Mouse (Mus musculus) cerebellum, adult 2 months (tissue): Measurements from ENCODE around the gene Arhgef12. TPM values are rescaled to one million over a fixed set of nuclear protein-coding genes. Genes with fewer than 3 reads are reported as not detected.

Experiments used
- DNase-seq, 2 experiments: peaks; one replicate each; pipeline ENCODE4 v3.0.0; 2021
- H3K27ac ChIP-seq: fragments of 200-500 bp; 2 replicates; pipeline ENCODE4 v1.5.1; 2012; ENCODE audit warnings: low read length, control low read depth, inconsistent platforms; ENCODE audit not compliant: insufficient read depth
- H3K27me3 ChIP-seq: fragments of 200-500 bp; 2 replicates; pipeline ENCODE4 v1.6.1; 2012; ENCODE audit warnings: inconsistent platforms, mild to moderate bottlenecking, low read length, moderate library complexity; ENCODE audit not compliant: control insufficient read depth, insufficient read depth
- H3K4me1 ChIP-seq: fragments of 200-500 bp; 2 replicates; pipeline ENCODE4 v1.6.1; 2011; ENCODE audit warnings: low read length; ENCODE audit not compliant: control insufficient read depth, insufficient read depth
- H3K4me3 ChIP-seq: fragments of 200-500 bp; replicated peaks from 2 replicates; pipeline ENCODE3; 2011; ENCODE audit warnings: mild to moderate bottlenecking, low read depth, low read length, control low read depth; ENCODE audit not compliant: insufficient read depth
- CTCF ChIP-seq: fragments of 200-500 bp; IDR thresholded peaks from 2 replicates; pipeline ENCODE4 v1.5.1; 2011; ENCODE audit warnings: low read depth, mild to moderate bottlenecking, control low read depth, low read length, moderate library complexity, borderline replicate concordance; ENCODE audit not compliant: insufficient read depth
- POLR2A ChIP-seq: fragments of 200-500 bp; IDR thresholded peaks from 2 replicates; pipeline ENCODE4 v1.6.1; 2011; ENCODE audit warnings: low read length, control low read depth, borderline replicate concordance; ENCODE audit not compliant: insufficient read depth
- WGBS: fragments of 180-500 bp; shearing (Covaris S2); methylation state at CpG from one replicate; pipeline ENCODE4 v1.1.7; 2018; 5-methylcytosine and 5-hydroxymethylcytosine counted together
- polyA plus RNA-seq: library from polyadenylated mRNA; depleted of rRNA; stranded (reverse); fragments of >200 nt; gene quantifications from 2 replicates; pipeline ENCODE4 v1.2.3, GENCODE M21; 2012

Arhgef12 gene
- polyA plus RNA-seq, 1 experiment = 61.0 TPM

DNA sequence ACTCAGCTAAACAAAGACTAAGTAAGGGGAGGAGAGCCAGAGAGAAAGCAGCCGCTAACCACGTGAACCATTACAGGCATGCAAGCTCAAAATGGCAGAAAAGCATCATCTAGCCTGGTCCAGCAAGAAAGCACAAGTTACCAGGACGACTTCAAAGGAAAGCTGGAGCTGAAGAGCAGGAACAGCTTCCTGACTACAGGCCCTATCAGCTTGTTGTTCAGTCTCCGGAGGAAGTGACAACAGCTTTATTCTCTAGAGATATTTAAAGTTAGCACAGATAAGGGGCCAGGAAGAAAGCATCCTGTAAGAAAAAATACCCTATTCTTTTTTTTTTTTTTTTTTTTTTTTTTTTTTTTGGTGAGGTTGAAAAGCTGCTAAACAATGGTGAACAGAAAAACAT lies 8.1 kb downstream of the Arhgef12 start:
- no peaks in the 10 kb centered on the region; the same call in 1 of the 2 replicates for H3K27me3 ChIP-seq
- H3K4me1 ChIP-seq = peaks cover 11% of the 10 kb centered on the region
- 59% methylated on average over 4 of the region's 4 CpGs for WGBS
- no peak for DNase-seq
- H3K27ac ChIP-seq = no peak overlapping the region
- no peak for TF ChIP-seq CTCF
- no peak for TF ChIP-seq POLR2A
- H3K4me3 ChIP-seq = no peak overlapping the region

GRCm38 (mm10) chr9:43097801-43098557 lies 9.1 kb downstream of the Arhgef12 start:
- no peak for DNase-seq
- 81% methylated on average over 3 of the region's 3 CpGs for WGBS
- Histone ChIP-seq H3K4me1 (peaks cover 16% of the 10 kb centered on the region), H3K27me3 (no peaks in the 10 kb centered on the region; the same call in 1 of the 2 replicates), H3K27ac (no peak overlapping the region), H3K4me3 (no peak overlapping the region)
- TF ChIP-seq POLR2A (no peak), CTCF (no peak)

DNA sequence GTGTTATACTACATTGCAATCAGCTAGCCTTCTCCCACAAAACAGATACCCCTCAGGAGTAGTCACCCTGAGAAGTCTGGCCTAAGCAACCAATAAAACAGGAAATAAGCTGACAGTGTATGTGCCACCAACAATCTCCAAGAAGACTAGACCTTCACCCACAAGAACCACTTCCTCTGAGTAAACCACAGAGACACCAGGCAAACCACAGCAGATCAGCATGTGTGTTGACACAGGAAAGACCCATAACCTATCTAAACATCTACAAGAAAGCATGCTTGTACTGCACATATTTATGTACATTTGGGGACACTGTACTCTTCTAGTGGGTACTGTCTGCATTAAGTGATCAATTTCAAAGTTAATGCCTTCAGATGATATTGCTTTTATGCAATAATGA lies 10.7 kb downstream of the Arhgef12 start:
- no peak overlapping the region for H3K27ac ChIP-seq
- peaks cover 16% of the 10 kb centered on the region for H3K4me1 ChIP-seq
- TF ChIP-seq CTCF (no peak), POLR2A (no peak)
- no peak for DNase-seq
- no peaks in the 10 kb centered on the region; the same call in 1 of the 2 replicates for H3K27me3 ChIP-seq
- H3K4me3 ChIP-seq = no peak overlapping the region

DNA sequence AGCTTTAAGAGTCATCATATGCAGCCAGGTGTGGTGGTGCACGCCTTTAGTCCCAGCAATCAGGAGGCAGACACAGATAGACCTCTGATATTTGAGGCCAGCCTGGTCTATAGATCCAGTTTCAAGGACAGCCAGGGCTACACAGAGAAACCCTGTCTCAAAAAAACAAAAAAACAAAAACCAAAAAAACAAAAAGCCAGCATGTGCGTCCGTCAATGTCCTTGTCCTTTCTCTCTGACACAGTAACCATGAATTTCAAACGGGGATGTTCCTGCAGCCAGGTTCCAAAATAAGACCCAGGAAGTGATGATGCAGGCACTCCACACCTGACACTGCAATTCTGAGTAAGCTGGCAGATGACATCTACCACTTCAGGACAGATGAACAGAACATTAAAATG lies 12.2 kb downstream of the Arhgef12 start:
- H3K27me3 ChIP-seq = no peaks in the 10 kb centered on the region
- H3K27ac ChIP-seq = no peak overlapping the region
- DNase-seq = no peak
- TF ChIP-seq POLR2A (no peak), CTCF (no peak)
- peaks cover 16% of the 10 kb centered on the region for H3K4me1 ChIP-seq
- WGBS = 69% methylated on average over 4 of the region's 4 CpGs
- H3K4me3 ChIP-seq = no peak overlapping the region

GRCm38 (mm10) chr9:43093803-43094202 lies 13.2 kb downstream of the Arhgef12 start:
- peak; percentile 43 to 72 for DNase-seq
- peak overlapping the region; percentile 29 for H3K4me3 ChIP-seq
- H3K27me3 ChIP-seq = no peaks in the 10 kb centered on the region
- peaks cover 16% of the 10 kb centered on the region for H3K4me1 ChIP-seq
- TF ChIP-seq CTCF (no peak), POLR2A (no peak)
- no peak overlapping the region; the same call in 1 of the 2 replicates for H3K27ac ChIP-seq
- WGBS = 14% methylated on average over 3 of the region's 3 CpGs

DNA sequence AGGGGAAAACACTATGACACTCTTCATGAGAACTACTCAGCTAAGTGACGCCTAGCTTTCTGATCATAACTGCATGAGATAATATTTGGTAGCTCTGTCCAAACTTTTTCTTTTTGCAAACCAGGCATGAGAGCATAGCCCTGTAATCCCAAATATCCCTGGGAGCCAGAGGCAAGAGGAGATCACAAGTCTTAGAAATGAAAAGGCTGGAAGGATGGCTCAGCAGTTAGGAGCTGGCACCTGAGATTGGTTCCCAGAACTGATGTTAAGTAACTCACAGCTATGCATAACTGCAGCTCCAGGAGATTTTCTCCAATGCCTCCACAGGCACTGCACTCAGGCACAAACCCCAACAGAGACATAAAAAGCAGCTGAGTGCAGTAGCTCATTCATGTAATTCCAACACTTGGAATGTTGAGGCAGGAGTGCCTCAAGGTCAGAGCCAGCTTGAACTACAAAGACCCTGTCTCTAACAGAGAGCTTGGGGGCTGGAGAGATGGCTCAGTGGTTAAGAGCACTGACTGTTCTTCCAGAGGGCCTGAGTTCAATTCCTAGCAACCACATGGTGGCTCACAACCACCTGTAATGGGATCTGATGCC lies 21.3 kb downstream of the Arhgef12 start:
- Histone ChIP-seq H3K27me3 (no peaks in the 10 kb centered on the region), H3K4me3 (no peak overlapping the region), H3K27ac (no peak overlapping the region), H3K4me1 (no peaks in the 10 kb centered on the region; the same call in 1 of the 2 replicates)
- TF ChIP-seq POLR2A (no peak), CTCF (no peak)
- 94% methylated on average over 1 of the region's 1 CpGs for WGBS
- DNase-seq = no peak

GRCm38 (mm10) chr9:43084496-43085362 lies 22.3 kb downstream of the Arhgef12 start:
- DNase-seq = no peak
- 88% methylated on average over 7 of the region's 7 CpGs for WGBS
- Histone ChIP-seq H3K4me1 (no peaks in the 10 kb centered on the region; the same call in 1 of the 2 replicates), H3K27me3 (no peaks in the 10 kb centered on the region), H3K4me3 (no peak overlapping the region), H3K27ac (no peak overlapping the region)
- no peak for TF ChIP-seq CTCF
- no peak for TF ChIP-seq POLR2A
